Mouse (Mus musculus): ENCODE measurements around the gene Olfr1491. TPM values are rescaled to one million over a fixed set of nuclear protein-coding genes. Genes with fewer than 3 reads are reported as not detected.

Gene Olfr1491
- polyA plus RNA-seq (2021; fragmentation: Nextera tagmentation), result not detected in 2 replicates
- long read RNA-seq, experiment 1, result 0 reads
- long read RNA-seq, experiment 2, result 0 reads

DNA sequence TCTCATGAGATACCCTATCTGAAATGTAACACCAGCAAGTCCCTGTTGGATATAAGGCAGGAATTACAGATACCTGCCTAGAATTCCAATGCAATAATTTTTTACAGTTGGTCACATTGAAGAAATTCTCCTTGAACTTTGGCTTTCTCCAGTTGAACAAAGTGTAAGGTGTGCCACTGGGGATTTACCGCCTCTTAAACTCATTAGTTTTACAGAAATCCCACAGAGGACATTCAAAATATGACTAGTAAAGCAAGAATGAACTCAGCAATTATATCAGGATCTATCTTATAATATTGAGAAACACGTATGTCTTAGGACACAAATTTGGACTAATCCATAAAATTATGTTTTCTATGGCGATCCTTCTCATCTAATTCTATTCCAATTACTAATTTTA lies at the start of gene Olfr1491:
Olfr1491 (plus strand) TSS at position 301 of the 400 bp plus-strand sequence.

GRCm38 (mm10) chr19:13650791-13651190 lies 46.3 kb upstream of the Olfr1491 start, which contains the start of gene Olfr1490:
Olfr1490 (plus strand) TSS chr19:13651091.

DNA sequence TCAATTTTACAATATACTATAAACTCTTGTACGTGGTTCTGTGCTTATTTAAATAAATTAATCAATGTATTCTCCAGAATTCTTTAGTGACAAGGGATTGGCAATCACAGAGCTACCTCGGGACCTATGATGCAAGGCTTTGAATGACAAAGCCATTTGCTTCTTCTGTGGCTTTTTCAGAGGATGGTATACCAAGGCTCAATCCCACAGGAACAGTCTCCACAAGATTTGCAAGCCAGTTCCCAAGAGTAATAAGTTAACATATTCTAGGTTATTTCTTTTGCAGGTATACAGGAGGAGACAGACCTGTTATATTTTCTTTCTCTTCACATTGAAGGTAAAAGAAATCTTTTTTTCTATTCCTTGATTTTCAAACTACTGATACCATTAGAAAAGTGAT lies 25.9 kb downstream of the Olfr1491 start, which contains the start of gene Olfr1493-ps1:
Olfr1493-ps1 (plus strand) TSS at position 301 of the 400 bp plus-strand sequence.

DNA sequence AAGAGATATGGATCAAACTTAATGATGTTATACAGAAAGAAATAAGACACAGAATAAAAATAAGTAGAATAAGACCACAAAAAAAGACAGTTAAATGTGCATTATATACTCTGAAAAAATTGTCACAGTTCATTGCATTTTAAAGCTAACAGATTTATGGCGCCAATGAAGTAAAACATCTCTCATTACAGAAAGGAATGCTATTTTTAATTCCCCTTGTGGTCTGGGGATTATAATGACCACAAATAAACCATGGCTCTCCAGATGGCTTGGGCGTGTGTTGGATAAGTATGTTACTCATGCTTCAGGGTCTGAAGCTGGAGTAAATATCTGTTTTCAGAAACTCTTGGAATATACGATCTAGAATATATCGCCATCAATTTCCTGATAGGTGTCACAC lies 42.4 kb downstream of the Olfr1491 start, which contains the start of gene Olfr1494:
Olfr1494 (plus strand) TSS at position 301 of the 400 bp plus-strand sequence.

Other genes with a start within 250 kb of the Olfr1491 start
- not detected in 2 replicates for gene Olfr1472, start 241.2 kb upstream of the Olfr1491 start, polyA plus RNA-seq (2021; fragmentation: Nextera tagmentation)
- gene Olfr1474, start 227.7 kb upstream of the Olfr1491 start, polyA plus RNA-seq (2021; fragmentation: Nextera tagmentation), result not detected in 2 replicates
- gene Olfr1475, start 217.1 kb upstream of the Olfr1491 start, polyA plus RNA-seq (2021; fragmentation: Nextera tagmentation), result not detected in 2 replicates
- gene Olfr1477, start 196.7 kb upstream of the Olfr1491 start, polyA plus RNA-seq (2021; fragmentation: Nextera tagmentation), result not detected in 2 replicates
- gene Olfr1480, start 169.4 kb upstream of the Olfr1491 start, polyA plus RNA-seq (2021; fragmentation: Nextera tagmentation), result not detected in 2 replicates
- gene Olfr1484, start 113.8 kb upstream of the Olfr1491 start, polyA plus RNA-seq (2021; fragmentation: Nextera tagmentation), result not detected in 2 replicates
- gene Olfr1487, start 79.9 kb upstream of the Olfr1491 start, polyA plus RNA-seq (2021; fragmentation: Nextera tagmentation), result not detected in 2 replicates
- 0.04 TPM in 1 of 2 replicates, not detected in the other for gene Olfr1489, start 65.6 kb upstream of the Olfr1491 start, polyA plus RNA-seq (2021; fragmentation: Nextera tagmentation)
- gene Olfr1490, start 46.2 kb upstream of the Olfr1491 start, polyA plus RNA-seq (2021; fragmentation: Nextera tagmentation), result not detected in 2 replicates
- gene Olfr1493-ps1, start 26.0 kb downstream of the Olfr1491 start, polyA plus RNA-seq (2021; fragmentation: Nextera tagmentation), result not detected in 2 replicates
- not detected in 2 replicates for gene Olfr1494, start 42.5 kb downstream of the Olfr1491 start, polyA plus RNA-seq (2021; fragmentation: Nextera tagmentation)
- not detected in 2 replicates for gene Olfr1495, start 67.3 kb downstream of the Olfr1491 start, polyA plus RNA-seq (2021; fragmentation: Nextera tagmentation)
- not detected in 2 replicates for gene Olfr1496, start 80.6 kb downstream of the Olfr1491 start, polyA plus RNA-seq (2021; fragmentation: Nextera tagmentation)
- not detected in 2 replicates for gene Olfr1497, start 100.9 kb downstream of the Olfr1491 start, polyA plus RNA-seq (2021; fragmentation: Nextera tagmentation)
- gene Olfr1499, start 122.2 kb downstream of the Olfr1491 start, polyA plus RNA-seq (2021; fragmentation: Nextera tagmentation), result not detected in 2 replicates
- not detected in 2 replicates for gene Olfr1500, start 133.2 kb downstream of the Olfr1491 start, polyA plus RNA-seq (2021; fragmentation: Nextera tagmentation)
- gene Olfr1501, start 153.4 kb downstream of the Olfr1491 start, polyA plus RNA-seq (2021; fragmentation: Nextera tagmentation), result not detected in 2 replicates
- not detected in 2 replicates for gene Olfr1502, start 164.5 kb downstream of the Olfr1491 start, polyA plus RNA-seq (2021; fragmentation: Nextera tagmentation)
- gene Olfr1504, start 200.7 kb downstream of the Olfr1491 start, polyA plus RNA-seq (2021; fragmentation: Nextera tagmentation), result not detected in 2 replicates
- not detected in 2 replicates for gene Olfr1505, start 216.3 kb downstream of the Olfr1491 start, polyA plus RNA-seq (2021; fragmentation: Nextera tagmentation)

Measured in left cerebral cortex, adult 6 months (tissue).